Mouse (Mus musculus): Measurements from ENCODE around the gene Arpp21.

DNA sequence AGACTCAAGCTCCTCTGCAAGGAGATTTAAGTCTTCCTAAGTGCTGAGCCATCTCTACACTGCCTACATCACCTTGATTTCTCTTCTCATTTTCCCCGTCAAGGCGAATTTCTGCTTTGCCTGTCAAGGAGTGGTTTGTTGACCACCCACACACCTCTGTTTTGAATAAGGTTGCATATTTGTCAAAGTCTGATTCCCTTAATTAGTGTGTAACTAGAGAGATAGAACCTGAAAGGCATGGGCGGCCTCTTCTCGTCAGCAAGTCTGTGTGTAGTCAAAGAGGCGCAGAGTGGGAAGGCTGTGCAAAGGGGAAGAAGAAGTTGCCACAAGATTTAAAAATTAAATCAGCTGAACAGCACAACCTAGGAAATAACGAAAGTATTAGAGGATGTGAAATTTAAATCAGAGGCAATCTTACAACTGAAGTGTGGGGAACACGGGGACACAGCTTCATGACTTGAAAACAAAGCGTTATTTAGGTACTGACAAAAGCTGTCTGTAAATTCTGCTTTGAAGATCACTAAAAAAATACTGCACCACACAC, 36.8 kb upstream of the Arpp21 start:
- TF ChIP-seq CTCF (IDR thresholded peaks at IDR 0.05; ENCODE audit: low read depth, low read length) = no peak
- TF ChIP-seq POLR2A (IDR thresholded peaks at IDR 0.05; ENCODE audit: borderline replicate concordance, low read depth, low read length) = no peak
